ENCODE assay signal across 14 mouse cellular contexts in genomic region chr3:136899744-136900143, GRCm38 (mm10).
"Had no signal": no experiment of that assay in that cellular context is flagged by ENCODE, and none has a peak within 500 bp of the region (broad histone marks: within the 10 kb centered on the region; RNA-seq: fewer than 3 reads in every experiment).

No protein-coding gene starts in this region.

- H3K36me3 ChIP-seq: intestine, embryonic 15.5 days; stomach, embryonic 15.5 days had no signal

- H3K4me2 ChIP-seq: intestine, embryonic 15.5 days; kidney, embryonic 15.5 days; limb, embryonic 13.5 days; neural tube, embryonic 12.5 days; stomach, embryonic 15.5 days had no signal

- H3K27me3 ChIP-seq: intestine, embryonic 15.5 days; kidney, embryonic 15.5 days; limb, embryonic 13.5 days; neural tube, embryonic 12.5 days; stomach, embryonic 15.5 days had no signal

- ATAC-seq: intestine, embryonic 15.5 days had no signal

- H3K4me3 ChIP-seq: intestine, embryonic 15.5 days; kidney, embryonic 15.5 days; limb, embryonic 13.5 days; neural tube, embryonic 12.5 days; stomach, embryonic 15.5 days had no signal

- H3K9ac ChIP-seq: intestine, embryonic 15.5 days; kidney, embryonic 15.5 days; limb, embryonic 13.5 days; liver, embryonic 14.5 days; neural tube, embryonic 12.5 days; stomach, embryonic 15.5 days had no signal

- H3K27ac ChIP-seq: intestine, embryonic 15.5 days; kidney, embryonic 15.5 days; limb, embryonic 13.5 days; liver, embryonic 14.5 days; neural tube, embryonic 12.5 days; stomach, embryonic 15.5 days had no signal

- H3K4me1 ChIP-seq: intestine, embryonic 15.5 days; kidney, embryonic 15.5 days; limb, embryonic 13.5 days; neural tube, embryonic 12.5 days; stomach, embryonic 15.5 days had no signal

- DNase-seq: kidney, adult 2 months; kidney, postnatal 14 days; left cerebral cortex, postnatal 4 days; lung, adult 18-20 months; lung, postnatal 36 days; midbrain, embryonic 14.5 days; right cerebral cortex, postnatal 14 days; thymus, postnatal 36 days had no signal

- H3K9me3 ChIP-seq: intestine, embryonic 15.5 days; kidney, embryonic 15.5 days; limb, embryonic 13.5 days; neural tube, embryonic 12.5 days; stomach, embryonic 15.5 days had no signal
